Mouse (Mus musculus) mesoderm, embryonic 11.5 days (tissue): ENCODE data around the gene Slc12a8.
"Not testable (repeated sequence)": the region's sequence is repeated elsewhere in the genome, so short reads cannot be mapped to it uniquely, and the experiment has no call there.

ENCODE experiments used
- DNase-seq: peaks from one replicate; pipeline ENCODE4 v3.0.0-alpha.2; 2012; ENCODE audit warnings: low read depth, low spot score

Gene Slc12a8

GRCm38 (mm10) chr16:33516807-33517565 is at the start of gene Slc12a8:
TSS of gene Slc12a8 (plus strand) at chr16:33517328.
- DNase-seq: peak; percentile 25

DNA sequence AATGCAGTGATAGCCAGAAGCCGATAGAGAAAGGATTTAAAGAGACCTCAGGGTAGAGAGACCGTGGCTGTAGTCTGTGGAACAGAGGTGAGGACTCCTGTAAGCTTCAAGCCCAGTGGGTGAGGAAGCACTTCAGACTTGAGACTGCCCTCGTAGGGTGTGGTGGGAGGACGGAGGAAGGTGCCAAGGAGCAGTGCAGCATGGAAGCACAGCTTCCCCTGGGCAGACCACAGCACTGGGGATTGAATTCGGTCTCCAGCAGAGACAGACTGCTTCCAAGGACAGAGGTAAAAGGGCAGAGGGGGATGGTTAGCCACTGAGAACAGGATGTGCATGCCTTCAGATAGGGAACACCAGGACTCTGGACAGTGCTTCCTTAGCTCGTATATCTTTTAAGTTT is 49.7 kb upstream of the Slc12a8 start:
- no peak for DNase-seq

- no peak for DNase-seq
These were observed 47.2 kb upstream of the Slc12a8 start for GRCm38 (mm10) chr16:33469973-33470372.

- no peak for DNase-seq
These were observed 42.7 kb upstream of the Slc12a8 start for GRCm38 (mm10) chr16:33474381-33474780.

- DNase-seq: no peak
These were observed 37.2 kb upstream of the Slc12a8 start for GRCm38 (mm10) chr16:33479926-33480325.

GRCm38 (mm10) chr16:33481148-33481547 is 36.0 kb upstream of the Slc12a8 start:
- DNase-seq: peak; percentile 27

DNA sequence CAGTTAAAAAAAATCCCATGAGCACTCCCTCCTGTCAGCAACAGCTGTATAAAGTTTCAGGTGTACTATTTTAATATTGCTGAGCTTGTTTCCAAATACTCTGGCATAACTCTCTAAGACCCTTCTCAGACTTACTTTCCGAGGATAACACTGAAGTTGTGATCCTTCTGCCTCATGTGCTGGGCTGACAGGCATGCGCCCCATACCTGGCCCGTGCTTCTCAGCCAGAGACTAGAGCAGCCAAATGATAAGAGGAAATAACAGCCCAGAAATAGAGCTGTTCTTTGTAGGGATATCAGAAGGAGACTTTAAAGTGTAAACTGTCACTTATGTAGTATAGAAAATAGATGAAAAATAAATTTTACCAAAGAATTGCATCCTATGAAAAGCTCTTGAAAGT is 34.8 kb upstream of the Slc12a8 start:
- DNase-seq: no peak

GRCm38 (mm10) chr16:33487709-33488108 is 29.4 kb upstream of the Slc12a8 start:
- DNase-seq: no peak

DNA sequence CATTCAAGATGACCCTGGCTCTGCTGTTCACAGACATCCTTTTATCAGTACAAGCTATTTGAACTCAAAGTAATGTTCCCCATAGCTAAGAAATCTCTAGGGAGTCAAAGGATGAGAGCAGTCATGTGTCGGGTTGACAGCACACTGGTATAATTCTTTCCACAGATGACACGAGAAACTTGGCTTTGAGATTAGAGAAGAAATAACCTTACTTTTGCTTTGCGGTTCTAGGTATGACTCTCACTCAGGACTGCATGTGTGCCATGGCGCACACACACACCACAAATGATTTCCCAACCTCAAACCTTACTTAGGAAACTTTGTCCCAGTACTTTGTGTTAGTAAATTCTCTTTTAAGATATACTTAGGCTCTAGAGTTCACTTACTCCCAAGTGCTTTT is 22.8 kb upstream of the Slc12a8 start:
- DNase-seq: no peak

GRCm38 (mm10) chr16:33508082-33508481 is 9.0 kb upstream of the Slc12a8 start:
- DNase-seq: no peak

DNA sequence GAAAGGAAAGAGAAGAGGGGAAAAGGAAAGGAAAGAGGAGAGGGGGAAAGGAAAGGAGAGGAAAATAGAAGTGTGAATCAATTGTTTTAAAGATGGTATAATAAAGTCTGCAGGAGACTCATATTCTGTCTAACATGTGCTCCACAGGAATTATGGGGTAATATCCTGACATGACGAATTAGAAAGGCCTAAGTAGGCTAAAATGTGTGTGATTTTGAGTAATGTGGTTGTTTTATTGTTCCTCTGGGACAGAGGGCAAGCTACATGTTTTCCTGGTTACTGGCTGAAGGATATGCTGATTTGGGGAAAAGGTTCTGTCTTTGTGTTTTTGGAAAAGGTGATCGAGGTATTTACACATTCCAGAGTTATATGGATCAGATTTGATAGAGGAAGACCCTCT is 7.9 kb upstream of the Slc12a8 start:
- not testable (repeated sequence) for DNase-seq

GRCm38 (mm10) chr16:33510856-33511255 is 6.3 kb upstream of the Slc12a8 start:
- not testable (repeated sequence) for DNase-seq

DNA sequence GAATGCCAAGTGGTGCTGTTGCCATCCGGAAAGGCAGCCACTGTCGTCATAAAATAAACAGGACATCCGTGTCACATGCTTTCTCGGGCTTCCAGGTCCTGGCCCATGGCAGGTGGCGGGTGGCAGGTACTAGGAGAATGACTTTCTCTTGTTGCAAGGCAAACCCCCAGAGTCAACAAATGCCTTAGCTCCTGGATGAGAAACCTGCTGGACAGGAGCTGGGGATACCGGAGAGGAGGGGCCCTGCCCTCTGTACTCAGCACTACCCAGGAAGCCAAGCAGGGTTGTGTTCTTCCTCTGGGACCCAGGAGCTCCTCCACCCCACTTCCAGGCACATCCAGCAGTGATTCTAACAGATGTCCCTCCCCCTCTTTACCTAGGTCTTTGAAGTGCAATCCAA is 4.6 kb upstream of the Slc12a8 start:
- DNase-seq: no peak

DNA sequence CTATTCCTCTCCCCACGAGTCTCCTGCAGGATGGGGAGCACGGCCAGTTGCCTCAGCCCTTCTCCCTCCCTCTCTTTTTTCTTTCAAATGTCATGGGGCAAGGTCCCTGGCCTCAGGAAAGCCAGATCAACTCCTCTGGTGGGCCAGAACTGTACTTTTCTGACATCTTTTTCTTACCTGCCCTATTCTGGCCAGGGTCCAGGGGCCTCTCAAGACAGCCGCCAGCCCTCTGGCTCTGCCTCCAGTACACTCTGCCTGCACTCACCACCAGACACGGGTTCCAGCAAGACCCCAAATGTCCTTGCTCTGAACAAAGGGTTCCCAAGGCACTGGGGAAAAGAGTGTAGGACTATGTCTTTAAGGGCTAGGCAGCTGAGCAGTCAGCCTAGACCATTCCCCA is 499 bp downstream of the Slc12a8 start:
- no peak for DNase-seq

- no peak for DNase-seq
These were observed 1.1 kb downstream of the Slc12a8 start for GRCm38 (mm10) chr16:33518236-33518635.

DNA sequence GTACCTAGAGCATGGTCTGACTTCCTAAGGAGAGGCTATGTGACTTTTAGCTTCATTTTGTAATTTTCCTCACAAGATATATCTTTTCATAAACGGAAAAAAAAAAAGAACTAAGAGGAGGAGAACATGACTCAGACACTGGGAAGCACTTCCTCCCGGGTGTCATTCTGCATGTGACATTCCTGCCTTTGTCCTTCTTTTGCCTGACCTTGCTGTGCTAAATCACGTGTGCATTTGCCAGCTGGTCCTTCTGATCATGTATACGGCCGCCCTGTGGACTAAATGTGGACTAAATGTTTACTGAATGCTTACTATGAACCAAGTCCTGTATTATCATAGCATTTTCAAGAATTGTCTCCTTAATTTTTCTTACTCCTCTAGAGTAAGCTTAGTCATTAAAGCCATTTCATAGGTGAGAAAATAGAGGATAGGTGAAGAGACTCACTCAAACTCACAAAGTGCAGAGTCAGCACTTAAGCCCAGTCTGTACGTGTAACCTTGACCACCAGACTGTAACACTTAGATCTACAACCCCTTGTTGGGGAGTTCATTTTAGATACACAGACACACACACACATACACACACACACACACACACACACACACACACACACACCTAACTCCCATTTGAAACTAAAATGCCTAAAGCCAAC is 2.9 kb downstream of the Slc12a8 start:
- no peak for DNase-seq

DNA sequence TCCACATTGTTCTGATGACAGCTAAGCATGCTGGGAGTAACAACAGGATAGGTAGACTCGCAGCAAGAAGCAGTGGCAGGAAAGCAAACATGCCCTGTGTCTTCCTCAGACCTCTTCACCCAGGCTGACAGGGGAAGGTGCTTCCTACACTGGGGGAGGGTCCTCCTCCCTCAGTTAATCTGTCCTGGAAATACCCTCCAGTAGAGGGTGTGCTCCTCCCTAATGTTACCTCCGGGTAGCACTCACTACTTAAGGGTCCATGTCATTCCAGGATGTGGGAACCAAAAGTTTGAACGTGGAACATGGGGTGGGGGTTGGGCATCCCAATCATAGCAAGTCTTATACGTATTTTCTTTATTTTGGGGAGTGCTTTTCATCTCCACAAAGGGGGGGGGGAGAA is 5.4 kb downstream of the Slc12a8 start:
- no peak for DNase-seq

GRCm38 (mm10) chr16:33523571-33523970 is 6.4 kb downstream of the Slc12a8 start:
- DNase-seq: no peak

DNA sequence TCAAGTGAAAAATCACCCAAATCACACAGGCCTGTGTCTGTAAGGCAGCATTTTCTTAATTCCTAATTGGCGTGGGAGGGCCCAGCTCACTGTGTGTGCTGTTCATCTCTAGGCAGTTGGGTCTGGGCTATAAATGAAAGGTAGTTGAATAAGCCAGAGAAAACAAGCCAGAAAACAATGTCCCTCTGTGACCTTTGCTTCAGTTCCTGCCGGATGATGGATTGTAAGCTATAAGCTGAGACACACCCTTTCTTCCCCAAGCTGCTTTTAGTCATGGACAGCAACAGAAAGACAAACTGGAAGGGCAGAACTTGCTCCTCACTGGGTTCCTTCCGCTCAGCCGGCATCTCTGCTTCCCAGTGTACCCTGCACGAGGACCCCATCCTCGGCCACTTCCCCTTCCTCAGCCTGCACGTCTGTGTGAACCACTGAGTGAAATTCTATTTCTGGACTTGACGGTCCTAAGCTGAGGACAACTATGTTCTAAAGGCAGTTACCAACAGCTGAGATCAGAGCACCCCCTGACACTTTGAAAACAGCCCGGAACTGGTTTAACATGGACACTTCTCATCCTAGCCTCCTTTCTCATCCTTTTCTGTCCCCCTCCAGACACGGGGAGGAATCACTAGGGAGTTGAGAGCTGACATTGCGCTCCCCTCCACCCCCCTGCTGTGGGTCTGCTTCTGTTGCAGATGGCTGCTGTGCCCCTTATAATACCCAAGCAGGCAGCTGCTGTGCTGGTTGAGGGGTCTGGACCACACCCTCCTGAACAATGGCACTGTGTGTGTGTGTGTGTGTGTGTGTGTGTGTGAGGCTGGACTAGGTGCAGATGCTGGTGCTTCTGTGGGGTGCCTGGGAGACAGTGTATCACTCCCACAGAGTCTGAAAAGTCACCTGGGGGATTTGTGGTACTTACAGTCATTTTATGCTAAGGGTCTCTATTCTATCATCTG is 12.7 kb downstream of the Slc12a8 start:
- DNase-seq: peak; percentile 38

- no peak for DNase-seq
These were observed 14.1 kb downstream of the Slc12a8 start for GRCm38 (mm10) chr16:33531184-33531583.

DNA sequence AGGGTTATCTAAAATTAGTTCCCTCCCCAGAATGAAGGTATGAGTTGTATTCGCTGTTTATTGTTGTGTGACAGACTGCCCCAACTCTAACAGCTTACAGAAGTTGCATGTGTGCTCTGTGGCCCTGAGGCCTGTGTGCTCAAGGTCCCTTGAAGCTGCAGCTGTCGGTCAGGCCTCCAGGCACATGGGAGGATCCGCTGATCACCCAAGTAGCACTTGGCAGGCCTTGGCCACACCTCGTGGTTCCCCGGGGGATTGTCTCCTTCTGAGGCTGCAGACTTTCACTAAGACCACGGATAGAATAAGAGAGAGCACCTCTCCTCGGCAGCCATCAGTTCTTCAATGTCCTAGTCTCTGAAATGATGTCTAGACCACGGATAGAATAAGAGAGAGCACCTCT is 19.3 kb downstream of the Slc12a8 start:
- no peak for DNase-seq
